Mouse (Mus musculus) ovary, postnatal 14 days (tissue): Measurements from ENCODE around the gene Prkcq.

ENCODE experiments used
- DNase-seq: peaks from one replicate; pipeline ENCODE4 v3.0.0; 2022; ENCODE audit warnings: low spot score

Prkcq gene

DNA sequence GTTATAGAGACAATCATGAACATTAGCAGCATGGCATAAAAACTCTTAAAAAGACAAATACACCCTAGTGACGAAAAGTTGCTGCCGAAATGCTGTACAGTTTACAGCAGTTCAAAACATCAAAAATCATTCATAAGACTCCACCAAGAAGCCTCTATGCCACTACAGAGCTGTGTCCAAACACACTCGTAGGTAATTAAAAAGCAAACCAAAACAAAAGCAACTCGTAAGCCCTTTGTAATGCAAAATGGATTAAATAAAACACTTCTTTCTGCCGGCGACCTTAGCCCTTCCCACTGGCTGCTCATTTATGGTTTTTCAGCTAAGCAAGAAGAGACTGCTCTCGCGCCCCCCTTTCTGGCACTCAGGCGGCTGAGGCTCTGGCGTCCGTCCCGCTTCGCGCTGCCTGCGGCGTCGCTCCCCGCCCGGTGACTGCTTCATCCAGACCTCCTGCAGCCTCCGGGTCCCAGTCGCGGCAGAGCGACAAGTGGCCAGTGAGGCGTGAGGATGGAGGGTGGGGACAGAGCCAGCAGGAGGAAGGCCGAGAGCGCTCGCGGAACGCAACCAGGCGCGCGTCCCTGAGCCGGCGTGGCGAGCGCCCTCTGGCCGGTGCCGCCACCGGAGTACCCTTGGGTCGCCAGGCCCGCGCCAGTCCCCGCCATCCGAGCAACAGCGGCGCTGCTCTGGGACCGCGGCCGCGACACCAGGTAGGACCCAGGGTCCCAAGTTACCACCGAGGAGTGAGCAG, at the start of gene Prkcq:
Gene Prkcq (plus strand): TSS at position 355 of the 748 bp plus-strand sequence.
- peak; percentile 25 for DNase-seq

DNA sequence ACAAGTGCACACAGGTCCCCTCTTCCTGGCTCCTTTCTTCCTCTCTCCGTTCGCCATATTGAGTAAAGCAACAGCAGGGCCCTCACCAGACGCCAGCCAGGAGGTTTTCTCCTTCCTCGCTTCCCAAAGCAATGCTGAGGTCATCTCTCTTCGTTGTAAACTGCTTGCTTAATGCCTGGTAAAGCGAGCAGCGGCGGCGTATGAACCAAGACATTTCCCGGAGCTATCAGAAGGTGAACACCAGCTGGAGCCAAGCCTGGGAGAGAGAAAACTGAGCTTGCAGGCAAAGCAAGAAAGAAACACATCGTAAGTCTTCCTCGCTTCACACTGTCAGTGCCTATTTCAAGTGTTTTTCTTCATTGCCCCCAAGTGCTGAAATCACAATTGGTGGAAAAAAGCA, 41.0 kb upstream of the Prkcq start:
- DNase-seq: no peak

DNA sequence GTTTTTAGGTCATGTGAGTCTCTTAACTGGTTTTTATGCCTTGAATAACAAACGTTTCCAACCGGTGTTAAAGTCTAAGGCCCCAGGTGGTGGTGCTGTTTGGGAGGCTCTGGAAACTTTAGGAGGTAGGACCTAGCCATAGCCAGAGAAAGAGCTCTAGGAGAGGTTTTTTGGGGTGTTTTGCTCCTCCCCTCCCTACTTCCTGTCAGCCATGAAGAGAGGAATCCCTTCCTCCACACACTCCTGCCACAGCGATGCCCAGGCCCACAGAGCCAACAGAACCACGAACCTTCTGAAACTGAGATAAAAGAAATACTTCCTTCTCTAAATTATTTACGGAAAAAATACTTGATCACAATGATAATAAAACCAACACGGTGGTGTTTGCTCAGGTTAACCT, 36.2 kb upstream of the Prkcq start:
- DNase-seq: no peak

DNA sequence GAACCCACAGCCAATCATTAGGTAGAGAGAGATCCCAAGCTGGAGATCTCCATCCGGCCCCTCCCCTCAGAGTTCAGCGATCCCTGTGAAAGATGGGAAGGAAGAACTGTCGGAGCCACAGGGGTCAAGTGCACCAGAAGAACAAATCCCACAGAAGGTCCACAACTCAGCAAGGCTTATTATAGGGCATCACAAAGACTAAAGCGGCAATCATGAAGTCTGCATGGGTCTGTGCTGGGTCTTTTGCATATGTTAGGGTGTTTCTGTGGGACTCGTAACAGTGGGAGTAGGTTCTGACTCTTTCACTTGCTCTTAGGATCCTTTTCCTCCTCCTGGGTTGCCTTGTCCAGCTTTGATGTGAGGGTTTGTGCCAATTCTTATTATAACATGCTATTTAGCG, 33.8 kb upstream of the Prkcq start:
- no peak for DNase-seq

DNA sequence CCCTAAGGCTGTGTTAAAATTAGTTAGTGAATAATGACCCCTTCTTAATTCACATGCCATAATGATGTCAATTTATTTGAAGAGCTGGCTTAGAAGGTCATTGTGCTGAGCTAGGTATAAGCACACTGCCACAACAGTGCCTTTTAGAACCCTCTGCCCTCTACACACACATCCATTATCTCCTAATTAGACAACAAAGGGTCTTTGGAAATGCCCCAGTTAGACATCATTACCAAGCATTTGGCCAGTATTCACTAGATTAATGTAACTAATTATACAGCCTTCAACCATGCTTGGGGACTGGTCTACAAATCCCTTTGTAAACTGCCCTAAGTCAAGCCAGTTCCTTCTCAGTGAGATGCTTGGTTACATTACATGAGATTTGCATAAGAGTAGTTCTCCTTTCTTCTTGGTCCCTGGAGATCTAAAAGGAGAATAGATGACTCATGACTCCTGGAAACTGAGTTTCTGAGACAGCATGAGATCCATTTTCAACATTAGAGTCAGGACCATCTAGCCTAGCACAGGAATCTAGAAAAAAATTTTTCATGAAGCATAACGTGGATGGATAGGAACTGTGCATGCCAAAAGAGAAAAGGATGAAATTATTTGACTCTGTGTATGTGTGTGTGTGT, 32.3 kb upstream of the Prkcq start:
- no peak for DNase-seq

DNA sequence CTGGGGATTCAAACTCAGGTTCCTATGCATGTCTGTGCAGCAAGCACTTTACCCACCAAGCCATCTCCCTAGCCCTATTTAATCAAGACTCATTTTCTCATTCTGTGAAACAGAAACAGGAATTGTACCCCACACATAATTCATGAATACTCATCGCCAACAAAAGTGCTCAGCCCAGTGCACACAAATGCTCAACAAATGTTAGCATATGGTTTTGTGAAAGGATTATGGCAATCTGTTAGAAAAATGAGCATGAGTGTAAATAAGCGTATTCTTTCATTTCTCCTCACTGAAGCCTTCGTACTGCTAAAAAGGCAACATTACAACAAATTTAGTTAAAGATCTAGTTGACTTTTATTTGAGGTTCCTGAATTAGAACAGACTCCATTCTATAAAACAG, 31.5 kb upstream of the Prkcq start:
- DNase-seq: no peak

DNA sequence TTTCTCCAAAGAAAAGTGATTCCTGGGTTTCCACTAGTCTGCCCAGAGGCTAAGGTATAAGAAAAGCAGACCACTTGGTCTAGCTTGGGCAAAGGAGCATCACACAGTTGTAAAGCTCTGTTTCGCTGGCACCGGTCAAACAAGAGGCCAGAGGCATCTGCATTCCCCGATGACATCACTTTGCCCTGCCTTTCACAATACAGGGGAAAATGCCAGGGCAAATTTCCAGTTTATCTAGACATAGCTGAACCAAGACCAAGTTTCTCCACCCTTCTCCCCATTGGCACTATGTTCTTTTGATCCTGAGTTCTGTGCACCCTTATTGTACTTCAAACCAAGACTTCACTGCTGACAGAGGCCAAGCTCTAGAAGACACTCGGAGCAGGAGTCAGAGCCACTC, 22.8 kb upstream of the Prkcq start:
- DNase-seq: peak; percentile 15

DNA sequence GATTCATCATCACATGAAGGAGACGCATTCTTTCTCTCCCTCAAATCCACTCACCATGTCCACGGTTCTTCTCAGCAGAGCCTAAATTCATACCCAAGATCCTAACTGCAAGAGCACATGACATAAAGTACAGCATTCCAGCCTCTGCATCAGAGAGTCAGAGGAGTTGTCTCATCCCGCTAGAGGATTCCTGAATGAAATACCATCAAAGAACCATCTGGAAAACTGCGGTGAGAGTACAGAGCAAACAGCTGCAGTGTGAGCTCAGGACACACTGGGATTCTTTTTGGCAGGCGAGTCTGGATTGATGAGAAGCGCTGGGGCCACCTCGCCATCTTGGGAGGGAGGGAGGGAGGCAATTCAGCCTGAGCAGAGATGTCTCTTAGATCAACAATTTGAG, 20.9 kb upstream of the Prkcq start:
- DNase-seq: no peak

DNA sequence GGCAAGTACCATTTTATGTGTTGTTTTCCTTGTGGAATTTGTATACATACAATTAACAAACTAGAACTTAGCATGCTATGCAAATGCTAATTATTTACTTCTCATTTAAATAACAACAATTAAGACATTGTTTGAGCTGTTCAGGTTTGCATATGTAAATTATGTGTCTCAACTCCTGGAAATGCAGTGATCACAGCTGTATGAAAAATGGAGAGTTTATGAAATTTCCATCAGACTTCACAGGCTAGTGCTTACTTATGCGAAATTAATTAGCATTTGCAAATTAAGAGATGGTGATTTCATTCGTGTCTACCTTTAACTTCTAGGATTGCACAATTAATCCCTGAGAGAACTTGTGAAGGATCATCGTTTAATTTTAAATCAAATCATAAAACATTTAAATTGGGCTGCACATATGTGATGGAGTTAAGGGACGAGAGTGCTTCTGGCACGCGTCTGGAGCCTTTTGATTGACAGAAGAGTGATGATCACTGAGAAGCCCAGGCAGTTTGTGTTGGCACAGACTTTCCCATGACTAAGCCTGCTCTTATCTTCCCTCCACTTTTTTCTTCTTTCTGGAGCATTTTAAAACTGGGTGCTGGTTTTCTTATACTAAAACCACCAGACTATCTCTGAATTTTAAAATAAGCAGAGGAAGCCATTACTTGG, 20.1 kb upstream of the Prkcq start:
- no peak for DNase-seq

DNA sequence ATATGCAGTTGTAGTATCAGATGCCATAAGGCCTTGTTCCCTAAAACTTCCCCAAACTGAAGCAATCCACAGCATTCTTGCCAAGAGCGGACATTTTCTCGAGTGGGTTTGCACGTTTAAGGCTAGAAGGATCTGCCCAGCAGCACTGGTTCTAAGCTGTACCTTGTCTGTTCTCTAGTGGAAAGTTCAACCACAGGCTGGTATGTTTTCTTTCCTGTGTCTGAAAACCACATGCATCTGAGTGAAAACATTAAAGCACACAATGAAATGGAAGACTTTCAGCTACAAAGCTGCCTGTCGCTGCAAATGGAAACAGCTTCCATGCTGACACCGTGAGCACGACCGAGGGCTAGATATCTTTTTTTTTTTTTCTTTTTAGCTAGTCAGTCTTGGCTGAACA, 12.3 kb upstream of the Prkcq start:
- no peak for DNase-seq

DNA sequence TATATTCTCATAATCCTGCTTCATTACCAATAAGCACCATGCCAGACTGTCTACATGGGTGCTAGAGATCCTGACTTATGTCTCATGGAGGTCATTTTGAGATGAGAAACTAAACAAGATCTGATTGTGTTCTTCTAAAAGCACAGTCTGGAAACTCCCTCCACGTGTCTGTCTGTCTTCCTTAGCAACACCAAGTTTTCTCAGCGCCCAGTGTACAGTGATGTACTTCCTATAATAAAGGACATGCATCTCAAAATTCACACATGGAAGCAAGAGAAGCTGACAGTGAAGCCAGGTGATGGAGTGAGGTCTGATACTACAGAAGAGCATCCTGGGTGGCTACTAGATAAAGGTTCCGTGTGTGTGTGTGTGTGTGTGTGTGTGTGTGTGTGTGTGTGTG, 11.2 kb upstream of the Prkcq start:
- no peak for DNase-seq

DNA sequence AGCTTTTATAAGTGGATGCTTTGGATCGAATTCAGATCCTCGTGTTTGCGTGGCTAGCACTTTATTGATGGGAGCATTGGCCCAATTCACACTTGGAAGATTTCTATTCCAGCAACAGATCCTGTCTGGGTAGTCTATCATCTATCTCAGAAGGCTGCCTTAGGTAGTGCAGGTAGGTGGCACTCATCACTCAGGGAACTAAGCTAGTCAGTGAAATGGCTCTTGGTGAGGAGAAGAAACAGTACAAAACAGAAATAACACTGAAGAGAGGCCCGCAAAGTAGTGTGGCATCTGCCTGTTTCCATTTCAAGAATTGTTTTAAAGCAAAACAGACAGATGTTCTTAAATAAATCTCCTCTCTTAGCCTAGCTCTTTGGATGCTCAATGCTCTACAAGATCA, 10.6 kb upstream of the Prkcq start:
- no peak for DNase-seq

DNA sequence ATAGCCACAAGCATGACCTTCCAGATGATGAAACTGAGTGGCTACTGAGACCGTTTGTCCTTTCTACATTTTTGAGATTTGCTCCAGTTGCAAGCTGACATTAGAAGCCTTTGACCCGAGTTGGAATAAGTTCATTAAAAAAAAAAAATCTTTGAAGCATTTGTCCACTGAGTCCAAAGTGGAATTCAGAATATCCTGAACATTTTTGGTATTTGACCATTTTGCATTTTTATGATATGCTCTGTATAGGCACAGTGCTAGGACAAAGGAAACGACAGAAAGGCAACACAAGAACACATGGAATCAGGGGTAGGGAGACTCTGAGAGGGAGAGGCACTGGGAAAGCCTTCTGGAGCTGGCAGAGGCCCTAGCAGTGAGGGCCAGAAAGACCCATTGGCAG, 9.2 kb upstream of the Prkcq start:
- no peak for DNase-seq

DNA sequence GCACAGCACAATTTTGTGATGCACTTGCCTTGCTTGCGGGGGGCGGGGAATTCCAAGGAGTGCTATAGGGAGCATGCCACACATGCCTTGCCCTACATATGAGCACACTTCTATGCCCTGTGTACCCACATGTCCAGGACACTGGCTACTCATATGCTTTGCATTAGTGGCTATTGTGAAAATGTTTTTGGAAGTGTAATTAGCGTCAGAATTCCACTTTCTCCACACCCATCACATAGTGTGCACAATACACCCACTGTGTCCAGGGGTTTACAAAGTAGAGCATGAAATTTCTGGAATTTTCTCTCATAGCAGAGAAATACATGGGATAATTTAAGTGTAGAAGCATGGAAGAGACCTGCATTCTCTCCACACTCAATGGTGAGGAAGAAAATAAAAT, 7.7 kb upstream of the Prkcq start:
- DNase-seq: no peak

DNA sequence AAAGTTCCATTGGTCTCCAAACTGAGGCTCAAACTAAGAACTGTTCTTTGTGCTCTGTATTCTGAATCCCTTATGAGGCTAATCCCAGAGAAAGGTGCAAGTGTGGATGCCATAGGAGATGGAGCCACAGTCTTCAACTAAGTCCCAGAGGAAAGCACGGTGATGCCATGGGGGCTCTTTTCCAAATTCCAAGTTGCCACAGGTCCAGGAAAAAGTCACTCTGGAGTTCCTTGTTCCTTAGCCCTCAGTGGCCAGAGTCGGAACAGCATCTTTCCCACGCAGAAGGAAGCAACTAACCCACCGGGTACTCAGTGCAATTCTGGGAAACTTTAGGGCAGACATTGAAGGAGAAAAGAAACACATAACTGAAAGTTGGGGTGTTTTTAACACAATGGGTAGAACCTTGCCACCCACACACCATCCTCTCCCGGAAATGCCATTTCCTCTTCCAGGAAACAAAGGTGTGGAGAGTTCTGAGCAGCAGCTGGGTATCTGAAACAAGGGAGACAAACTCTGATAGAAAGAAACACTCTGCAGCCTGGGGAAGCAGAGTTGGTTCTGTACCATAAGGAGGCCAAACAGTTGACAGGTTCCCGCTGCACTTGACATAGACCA, 2.1 kb upstream of the Prkcq start:
- DNase-seq: no peak

DNA sequence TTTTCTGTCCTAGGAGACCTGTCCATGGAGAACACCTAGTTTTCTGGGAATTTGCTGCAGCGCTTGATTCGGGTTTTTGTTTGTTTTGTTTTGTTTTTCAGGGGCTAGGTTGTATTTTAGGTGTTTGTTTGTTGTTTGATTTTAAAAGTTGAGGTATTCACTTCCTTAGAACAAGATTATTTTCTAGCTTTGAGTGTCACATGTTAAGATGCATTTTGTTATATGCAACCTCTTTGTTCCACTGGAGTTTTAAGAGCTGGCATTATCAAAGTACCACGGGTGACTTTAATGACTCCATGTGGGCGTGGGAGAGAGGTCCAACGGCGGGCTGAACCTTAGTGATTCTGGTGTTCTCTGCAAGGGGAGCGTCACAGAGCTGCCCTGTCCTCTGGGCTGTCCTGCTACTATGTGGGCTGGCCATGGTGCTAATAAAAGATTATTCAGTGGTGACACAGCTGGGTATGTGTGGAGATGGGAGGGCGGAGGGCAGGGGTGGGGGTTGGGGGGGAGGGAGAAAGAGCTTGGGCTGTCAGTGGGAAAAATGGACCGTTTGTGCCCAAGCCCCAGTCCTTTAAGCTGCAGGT, 1.0 kb downstream of the Prkcq start:
- DNase-seq: no peak

DNA sequence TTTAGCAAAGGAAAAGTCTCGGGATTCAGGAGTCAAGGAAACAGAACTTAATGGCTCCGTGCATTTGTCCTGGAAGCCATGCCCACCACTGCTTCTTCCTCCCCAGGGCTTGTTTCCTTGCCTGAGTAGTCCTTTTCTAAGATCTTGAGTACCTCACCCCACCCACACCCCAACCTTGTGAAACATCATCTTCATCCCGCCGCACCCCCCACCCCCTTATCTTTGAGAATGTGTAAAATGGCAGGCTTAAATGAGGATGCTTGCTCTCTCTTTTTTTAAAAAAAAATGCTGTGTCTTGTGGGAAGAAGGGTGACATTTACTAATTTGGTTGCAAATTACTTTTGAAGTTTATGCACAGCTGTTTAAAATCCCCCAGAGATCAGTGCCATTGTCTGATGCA, 1.6 kb downstream of the Prkcq start:
- no peak for DNase-seq

DNA sequence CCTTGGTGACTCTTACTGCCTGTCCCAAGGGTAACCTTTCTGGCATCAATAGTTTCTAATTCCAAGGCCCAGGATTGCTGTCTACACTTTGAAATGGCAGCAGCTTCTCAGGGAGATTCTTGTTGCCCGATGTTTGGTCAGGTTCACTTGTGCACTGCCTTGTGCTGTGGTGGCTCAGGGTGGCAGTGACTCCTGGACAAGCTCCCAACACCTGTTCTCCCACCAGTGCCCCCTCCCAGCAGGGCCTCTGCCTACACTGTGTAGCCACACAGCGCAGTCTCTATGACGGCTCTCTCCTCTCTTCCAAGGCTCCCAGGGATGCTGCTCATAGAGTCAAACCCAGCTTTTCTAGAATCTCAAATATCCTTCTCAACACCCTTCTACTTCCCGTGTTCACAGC, 2.2 kb downstream of the Prkcq start:
- no peak for DNase-seq

DNA sequence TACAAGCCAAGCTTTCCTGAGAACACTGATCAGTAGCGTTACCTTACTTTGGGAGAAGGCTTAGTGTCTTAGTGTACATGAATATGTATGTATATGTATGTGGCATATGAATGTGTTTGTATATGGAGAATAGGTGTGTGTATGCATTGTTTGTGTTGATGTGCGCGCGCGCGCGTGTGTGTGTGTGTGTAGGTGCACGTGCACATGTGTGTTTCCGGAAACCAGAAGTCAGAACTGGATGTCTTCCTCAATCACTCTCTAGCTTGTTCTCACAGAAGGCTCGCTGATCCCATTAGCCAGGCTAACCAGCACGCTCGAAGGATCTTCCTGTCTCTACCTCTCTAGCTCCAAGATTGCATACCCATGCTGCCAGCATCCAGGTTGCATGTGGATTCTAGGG, 6.0 kb downstream of the Prkcq start:
- DNase-seq: no peak

DNA sequence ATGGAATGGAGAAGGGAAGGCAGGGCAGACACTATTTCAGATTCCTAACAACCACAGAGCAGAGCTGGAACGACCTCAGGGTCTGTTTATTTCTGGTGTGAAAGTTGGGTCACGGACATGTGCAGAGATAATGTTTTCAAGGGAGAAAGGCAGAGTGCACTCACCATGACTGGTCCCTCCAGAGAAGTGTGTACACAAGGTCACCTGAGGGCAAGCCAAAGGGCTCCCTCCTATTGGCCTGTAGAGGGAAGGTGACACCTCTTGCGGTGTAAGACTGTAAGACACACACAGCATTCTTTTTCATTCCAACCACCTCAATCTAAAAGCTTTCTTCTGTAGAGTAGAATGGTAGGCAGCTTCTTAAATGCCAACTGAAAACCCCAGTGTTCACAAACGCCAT, 9.6 kb downstream of the Prkcq start:
- DNase-seq: no peak

DNA sequence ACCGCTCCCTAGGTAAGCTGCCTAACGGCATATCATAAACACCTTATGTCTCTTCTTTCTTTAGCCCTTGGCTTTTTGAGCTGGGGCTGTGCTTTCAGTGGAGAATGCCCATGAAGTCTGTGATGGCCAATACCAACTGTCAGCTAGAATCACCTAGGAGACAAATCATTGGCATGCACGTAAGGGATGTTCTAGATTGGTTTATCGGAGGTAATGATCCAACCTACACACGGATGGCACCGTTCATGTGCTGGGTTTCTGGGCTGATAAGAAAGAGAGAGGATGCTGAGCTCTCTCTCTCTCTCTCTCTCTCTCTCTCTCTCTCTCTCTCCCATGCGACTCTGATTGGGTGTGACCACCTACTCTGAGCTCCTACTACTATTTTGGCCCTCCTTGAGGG, 10.2 kb downstream of the Prkcq start:
- no peak for DNase-seq

DNA sequence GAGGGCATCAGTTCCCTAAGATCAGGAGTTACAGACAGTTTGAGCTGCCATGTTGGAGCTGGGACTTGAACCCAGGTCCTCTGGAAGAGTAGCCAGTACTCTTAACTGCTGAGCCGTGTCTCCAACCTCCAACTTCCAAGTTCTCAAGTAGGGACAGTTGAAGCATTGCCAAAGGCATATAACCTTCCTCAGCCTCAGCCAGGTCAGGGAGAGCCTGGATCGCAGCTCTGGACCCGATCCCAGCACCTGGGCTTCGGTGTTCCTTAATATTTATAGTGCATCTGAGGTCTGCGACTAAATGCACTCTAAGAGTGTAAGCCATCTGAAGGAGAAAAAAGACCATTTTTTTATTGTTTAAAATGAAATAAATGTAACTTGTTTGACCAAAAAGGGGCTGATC, 12.1 kb downstream of the Prkcq start:
- DNase-seq: no peak

DNA sequence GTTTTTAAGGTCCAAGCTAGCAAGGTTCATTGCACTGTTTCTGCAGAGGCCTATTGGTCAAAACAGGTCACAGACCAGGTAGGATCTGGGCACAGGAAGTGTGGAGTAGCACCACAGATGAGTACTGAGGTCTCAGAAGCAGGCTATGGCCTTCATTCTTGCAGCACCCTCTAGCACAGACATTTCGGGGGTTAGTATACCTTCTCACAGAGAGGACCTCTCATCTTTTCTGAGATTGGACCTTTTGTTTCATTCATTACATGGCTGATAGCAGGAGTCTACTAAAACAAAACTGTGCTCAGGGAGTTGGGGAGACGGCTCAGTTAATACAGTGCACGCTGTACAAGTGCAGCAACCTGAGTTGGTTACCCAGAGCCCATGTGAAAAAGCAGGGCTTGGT, 14.7 kb downstream of the Prkcq start:
- DNase-seq: no peak
